Mouse (Mus musculus) ES-Bruce4 (cell line): ENCODE results near the gene Hoxb4. TPM values are rescaled to one million over a fixed set of nuclear protein-coding genes. Genes with fewer than 3 reads are reported as not detected.

Source experiments
- H3K27ac ChIP-seq: 2 replicates; pipeline ENCODE4 v1.5.1; 2012; ENCODE audit warnings: low read length, inconsistent platforms; ENCODE audit not compliant: insufficient read depth
- H3K27me3 ChIP-seq: 2 replicates; pipeline ENCODE4 v1.6.1; 2012; ENCODE audit warnings: mild to moderate bottlenecking, low read length, inconsistent platforms; ENCODE audit not compliant: control insufficient read depth, poor library complexity, insufficient read depth, severe bottlenecking
- H3K36me3 ChIP-seq: 2 replicates; pipeline ENCODE4 v1.6.1; 2012; ENCODE audit warnings: inconsistent platforms, mild to moderate bottlenecking, low read length, moderate library complexity; ENCODE audit not compliant: control insufficient read depth, poor library complexity, insufficient read depth, severe bottlenecking
- H3K4me1 ChIP-seq: one replicate; pipeline ENCODE4 v1.8.1; 2011; ENCODE audit warnings: low read length; ENCODE audit not compliant: control insufficient read depth, insufficient read depth
- H3K4me3 ChIP-seq: 2 replicates; pipeline ENCODE4 v1.5.1; 2011; ENCODE audit warnings: low read depth, mild to moderate bottlenecking, low read length
- H3K9ac ChIP-seq: 2 replicates; pipeline ENCODE4 v1.6.1; 2012; ENCODE audit warnings: low read depth, mild to moderate bottlenecking, inconsistent platforms; ENCODE audit not compliant: poor library complexity, severe bottlenecking
- H3K9me3 ChIP-seq: replicated peaks from 2 replicates; pipeline ENCODE4 v1.6.1; 2012; ENCODE audit warnings: mild to moderate bottlenecking, low read length, inconsistent platforms; ENCODE audit not compliant: control insufficient read depth, poor library complexity, insufficient read depth, severe bottlenecking
- CTCF ChIP-seq: IDR thresholded peaks from one replicate; pipeline ENCODE4 v1.8.1; 2011; ENCODE audit warnings: low read depth, low read length
- EP300 ChIP-seq: IDR thresholded peaks from 2 replicates; pipeline ENCODE4 v1.6.1; 2011; ENCODE audit warnings: low read depth, low read length; ENCODE audit not compliant: insufficient read depth
- POLR2A ChIP-seq: IDR thresholded peaks from one replicate; pipeline ENCODE4 v1.8.1; 2011; ENCODE audit warnings: low read length; ENCODE audit not compliant: insufficient read depth
- polyA plus RNA-seq: library from polyadenylated mRNA; stranded (reverse); fragments of >200 nt; gene quantifications from 2 replicates; pipeline ENCODE4 v1.2.4, GENCODE M21; 2011; ENCODE audit warnings: low read depth; ENCODE audit not compliant: missing spikeins, insufficient read depth, insufficient read length

The Hoxb4 gene
- polyA plus RNA-seq, 1 experiment: 0.70 TPM

GRCm38 (mm10) chr11:96288455-96289221, 29.4 kb upstream of the Hoxb4 start:
- no peak overlapping the region for H3K9ac ChIP-seq
- no peak overlapping the region for H3K27ac ChIP-seq
- H3K4me3 ChIP-seq: no peak overlapping the region
- peaks cover 74% of the 10 kb centered on the region for H3K27me3 ChIP-seq
- H3K9me3 ChIP-seq: no peaks in the 10 kb centered on the region
- H3K4me1 ChIP-seq: no peaks in the 10 kb centered on the region
- TF ChIP-seq EP300 (no peak), POLR2A (no peak), CTCF (no peak)
- no peaks in the 10 kb centered on the region for H3K36me3 ChIP-seq

GRCm38 (mm10) chr11:96289293-96289692, 28.8 kb upstream of the Hoxb4 start:
- Histone ChIP-seq H3K9me3 (no peaks in the 10 kb centered on the region), H3K27ac (no peak overlapping the region), H3K4me1 (no peaks in the 10 kb centered on the region), H3K4me3 (no peak overlapping the region), H3K9ac (no peak overlapping the region), H3K27me3 (peaks cover 73% of the 10 kb centered on the region), H3K36me3 (no peaks in the 10 kb centered on the region)
- TF ChIP-seq CTCF: no peak
- TF ChIP-seq POLR2A: no peak
- TF ChIP-seq EP300: no peak

GRCm38 (mm10) chr11:96289837-96290236, 28.2 kb upstream of the Hoxb4 start:
- no peak overlapping the region for H3K9ac ChIP-seq
- TF ChIP-seq POLR2A (no peak), EP300 (no peak), CTCF (no peak)
- no peak overlapping the region for H3K27ac ChIP-seq
- no peak overlapping the region for H3K4me3 ChIP-seq
- no peaks in the 10 kb centered on the region for H3K36me3 ChIP-seq
- H3K9me3 ChIP-seq: no peaks in the 10 kb centered on the region
- no peaks in the 10 kb centered on the region for H3K4me1 ChIP-seq
- H3K27me3 ChIP-seq: peaks cover 68% of the 10 kb centered on the region

- H3K36me3 ChIP-seq: no peaks in the 10 kb centered on the region
- H3K9me3 ChIP-seq: no peaks in the 10 kb centered on the region
- no peak for TF ChIP-seq EP300
- no peak for TF ChIP-seq CTCF
- TF ChIP-seq POLR2A: no peak
- H3K27me3 ChIP-seq: peaks cover 76% of the 10 kb centered on the region
- H3K4me1 ChIP-seq: no peaks in the 10 kb centered on the region
- no peak overlapping the region for H3K27ac ChIP-seq
- no peak overlapping the region for H3K4me3 ChIP-seq
- H3K9ac ChIP-seq: no peak overlapping the region
Measured at GRCm38 (mm10) chr11:96290705-96291355, 27.2 kb upstream of the Hoxb4 start.

- no peak within 1 kb of the TSS for H3K27ac ChIP-seq
- peaks cover 75% of the 10 kb centered on the region for H3K27me3 ChIP-seq
- no peak within 1 kb of the TSS for H3K9ac ChIP-seq
- TF ChIP-seq EP300: no peak
- no peaks in the 10 kb centered on the region for H3K4me1 ChIP-seq
- no peaks in the 10 kb centered on the region for H3K36me3 ChIP-seq
- H3K4me3 ChIP-seq: no peak within 1 kb of the TSS
- H3K9me3 ChIP-seq: no peaks in the 10 kb centered on the region
Measured at GRCm38 (mm10) chr11:96291681-96292564, 26.1 kb upstream of the Hoxb4 start, which contains the start of gene Hoxb6. Hoxb6 (plus strand) TSS chr11:96292476.
